Mouse (Mus musculus) hindbrain, embryonic 13.5 days (tissue): ENCODE measurements around the gene Pclaf. TPM values are rescaled to one million over a fixed set of nuclear protein-coding genes. Genes with fewer than 3 reads are reported as not detected.

ENCODE experiments used
- ATAC-seq: fragments of 200-750 bp; cut with Nextera tagmentation; 2 replicates; pipeline ENCODE4 v1.8.0; 2017; ENCODE audit warnings: moderate TSS enrichment; ENCODE audit not compliant: low FRiP score
- H3K27ac ChIP-seq: fragments of 300-500 bp; sonication (generic); 2 replicates; pipeline ENCODE4 v1.5.1; 2015; ENCODE audit warnings: inconsistent platforms, mild to moderate bottlenecking, moderate library complexity
- H3K27me3 ChIP-seq: fragments of 300-500 bp; sonication (generic); 2 replicates; pipeline ENCODE4 v1.6.1; 2015; ENCODE audit warnings: mild to moderate bottlenecking, inconsistent platforms
- H3K36me3 ChIP-seq: fragments of 300-500 bp; sonication (generic); 2 replicates; pipeline ENCODE4 v1.6.1; 2015; ENCODE audit warnings: mild to moderate bottlenecking, inconsistent platforms
- H3K4me1 ChIP-seq: fragments of 300-500 bp; sonication (generic); replicated peaks from 2 replicates; pipeline ENCODE4 v1.6.1; 2015; ENCODE audit warnings: inconsistent platforms
- H3K4me2 ChIP-seq: fragments of 300-500 bp; sonication (generic); 2 replicates; pipeline ENCODE4 v1.6.1; 2015; ENCODE audit warnings: inconsistent platforms, mild to moderate bottlenecking, moderate library complexity
- H3K4me3 ChIP-seq: fragments of 300-500 bp; sonication (generic); 2 replicates; pipeline ENCODE4 v1.5.1; 2015; ENCODE audit warnings: mild to moderate bottlenecking, inconsistent platforms
- H3K9ac ChIP-seq: fragments of 300-500 bp; sonication (generic); 2 replicates; pipeline ENCODE4 v1.6.1; 2015; ENCODE audit warnings: mild to moderate bottlenecking, inconsistent platforms
- H3K9me3 ChIP-seq: fragments of 300-500 bp; sonication (generic); 2 replicates; pipeline ENCODE4 v1.6.1; 2016; ENCODE audit warnings: inconsistent platforms
- WGBS: fragments of 180-500 bp; shearing (Covaris S2); methylation state at CpG from one replicate; pipeline ENCODE4 v1.1.7; 2015; 5-methylcytosine and 5-hydroxymethylcytosine counted together
- polyA plus RNA-seq: library from polyadenylated mRNA; unstranded; fragments of >200 nt; fragmentation: Nextera tagmentation; extraction: Ambion mirVana; gene quantifications from 2 replicates; pipeline ENCODE4 v1.2.1, GENCODE M21; 2015

The Pclaf gene
- polyA plus RNA-seq, result 36.9 and 42.1 TPM in 2 replicates

GRCm38 (mm10) chr9:65890143-65890628 lies at the start of gene Pclaf:
TSS of gene Pclaf (plus strand) at chr9:65890237.
- no peaks in the 10 kb centered on the region for H3K27me3 ChIP-seq
- H3K4me1 ChIP-seq, result peaks cover 17% of the 10 kb centered on the region
- H3K27ac ChIP-seq, result no peak within 1 kb of the TSS
- peak within 1 kb of the TSS; percentile 43 for H3K4me3 ChIP-seq
- peaks cover 4% of the 10 kb centered on the region for H3K36me3 ChIP-seq
- peak within 1 kb of the TSS; percentile 82 for H3K4me2 ChIP-seq
- peak; percentile 89 for ATAC-seq
- no peaks in the 10 kb centered on the region for H3K9me3 ChIP-seq
- H3K9ac ChIP-seq, result peak within 1 kb of the TSS; percentile 65
- under 1% methylated on average over 21 of the region's 21 CpGs for WGBS

GRCm38 (mm10) chr9:65844421-65845165 lies 45.4 kb upstream of the Pclaf start:
- peak overlapping the region; percentile 59 for H3K27ac ChIP-seq
- H3K4me1 ChIP-seq, result peaks cover 26% of the 10 kb centered on the region
- ATAC-seq, result no peak
- H3K9me3 ChIP-seq, result no peaks in the 10 kb centered on the region
- H3K4me3 ChIP-seq, result no peak overlapping the region
- H3K9ac ChIP-seq, result no peak overlapping the region
- 45% methylated on average over 7 of the region's 7 CpGs for WGBS
- no peak overlapping the region for H3K4me2 ChIP-seq
- H3K36me3 ChIP-seq, result peaks cover 3% of the 10 kb centered on the region; the same call in 1 of the 2 replicates
- H3K27me3 ChIP-seq, result no peaks in the 10 kb centered on the region

- Histone ChIP-seq H3K27ac (peak overlapping the region; percentile 18; the same call in 1 of the 2 replicates), H3K9ac (no peak overlapping the region), H3K4me3 (no peak overlapping the region), H3K4me1 (peaks cover 26% of the 10 kb centered on the region), H3K4me2 (no peak overlapping the region), H3K36me3 (peaks cover 9% of the 10 kb centered on the region), H3K9me3 (no peaks in the 10 kb centered on the region), H3K27me3 (no peaks in the 10 kb centered on the region)
- no peak for ATAC-seq
Observed at GRCm38 (mm10) chr9:65848154-65848553, 41.9 kb upstream of the Pclaf start.

- WGBS, result 23% methylated on average over 1 of the region's 1 CpGs
- no peaks in the 10 kb centered on the region for H3K27me3 ChIP-seq
- no peak for ATAC-seq
- H3K27ac ChIP-seq, result no peak overlapping the region
- peaks cover 14% of the 10 kb centered on the region for H3K4me1 ChIP-seq
- no peak overlapping the region for H3K4me2 ChIP-seq
- no peak overlapping the region for H3K9ac ChIP-seq
- H3K36me3 ChIP-seq, result peaks cover 21% of the 10 kb centered on the region
- no peak overlapping the region for H3K4me3 ChIP-seq
- H3K9me3 ChIP-seq, result no peaks in the 10 kb centered on the region
Observed at GRCm38 (mm10) chr9:65850203-65850602, 39.8 kb upstream of the Pclaf start.

GRCm38 (mm10) chr9:65859656-65860055 lies 30.4 kb upstream of the Pclaf start:
- Histone ChIP-seq H3K9me3 (no peaks in the 10 kb centered on the region), H3K27me3 (no peaks in the 10 kb centered on the region), H3K4me2 (no peak overlapping the region), H3K36me3 (peaks cover 54% of the 10 kb centered on the region), H3K4me1 (no peaks in the 10 kb centered on the region), H3K9ac (no peak overlapping the region), H3K4me3 (no peak overlapping the region), H3K27ac (no peak overlapping the region)
- 64% methylated on average over 1 of the region's 1 CpGs for WGBS
- no peak for ATAC-seq

- under 1% methylated on average over 37 of the region's 37 CpGs for WGBS
- ATAC-seq, result peak; percentile 94
- Histone ChIP-seq H3K27ac (peak overlapping the region; percentile 82), H3K27me3 (no peaks in the 10 kb centered on the region), H3K9me3 (no peaks in the 10 kb centered on the region), H3K4me3 (peak overlapping the region; percentile 64), H3K4me2 (peak overlapping the region; percentile 70), H3K4me1 (peaks cover 10% of the 10 kb centered on the region), H3K9ac (peak overlapping the region; percentile 76), H3K36me3 (peaks cover 7% of the 10 kb centered on the region; the same call in 1 of the 2 replicates)
Observed at GRCm38 (mm10) chr9:65884564-65885315, 5.3 kb upstream of the Pclaf start.

GRCm38 (mm10) chr9:65891126-65891525 lies 1.1 kb downstream of the Pclaf start:
- WGBS, result 2% methylated on average over 5 of the region's 5 CpGs

GRCm38 (mm10) chr9:65896977-65897376 lies 6.9 kb downstream of the Pclaf start:
- H3K36me3 ChIP-seq, result peaks cover 4% of the 10 kb centered on the region
- no peak overlapping the region for H3K4me2 ChIP-seq
- H3K9me3 ChIP-seq, result no peaks in the 10 kb centered on the region
- H3K4me1 ChIP-seq, result no peaks in the 10 kb centered on the region
- no peak overlapping the region for H3K27ac ChIP-seq
- no peaks in the 10 kb centered on the region for H3K27me3 ChIP-seq
- H3K9ac ChIP-seq, result no peak overlapping the region
- no peak overlapping the region for H3K4me3 ChIP-seq
- WGBS, result 86% methylated on average over 2 of the region's 2 CpGs
- ATAC-seq, result no peak

More at GRCm38 (mm10) chr9:65891126-65891525, 1.1 kb downstream of the Pclaf start:
- peak overlapping the region; percentile 65; the same call in 1 of the 2 replicates for H3K9ac ChIP-seq
- peaks cover 4% of the 10 kb centered on the region for H3K36me3 ChIP-seq
- peak overlapping the region; percentile 43 for H3K4me3 ChIP-seq
- H3K27me3 ChIP-seq, result no peaks in the 10 kb centered on the region
- H3K4me2 ChIP-seq, result peak overlapping the region; percentile 82
- ATAC-seq, result no peak
- H3K9me3 ChIP-seq, result no peaks in the 10 kb centered on the region
- H3K27ac ChIP-seq, result no peak overlapping the region
- H3K4me1 ChIP-seq, result peaks cover 13% of the 10 kb centered on the region

- no peaks in the 10 kb centered on the region for H3K9me3 ChIP-seq
- H3K4me1 ChIP-seq, result peaks cover 7% of the 10 kb centered on the region
- no peak overlapping the region for H3K4me2 ChIP-seq
- H3K4me3 ChIP-seq, result no peak overlapping the region
- ATAC-seq, result no peak
- WGBS, result 97% methylated on average over 3 of the region's 3 CpGs
- no peak overlapping the region for H3K27ac ChIP-seq
- H3K9ac ChIP-seq, result no peak overlapping the region
- no peaks in the 10 kb centered on the region for H3K27me3 ChIP-seq
- H3K36me3 ChIP-seq, result peaks cover 5% of the 10 kb centered on the region
Observed at GRCm38 (mm10) chr9:65902879-65903278, 12.8 kb downstream of the Pclaf start.

GRCm38 (mm10) chr9:65903419-65903818 lies 13.4 kb downstream of the Pclaf start:
- H3K4me3 ChIP-seq, result no peak overlapping the region

GRCm38 (mm10) chr9:65908394-65909300 lies 18.6 kb downstream of the Pclaf start, which contains the start of the genes Trip4 and Csnk1g1:
TSS of gene Trip4 (minus strand) at chr9:65908794.
TSS of gene Csnk1g1 (plus strand) at chr9:65908924.
- Histone ChIP-seq H3K27ac (peak within 1 kb of the TSS; percentile 90), H3K27me3 (no peaks in the 10 kb centered on the region), H3K9me3 (no peaks in the 10 kb centered on the region), H3K4me2 (peak within 1 kb of the TSS; percentile 77), H3K9ac (peak within 1 kb of the TSS; percentile 83), H3K36me3 (peaks cover 2% of the 10 kb centered on the region; the same call in 1 of the 2 replicates), H3K4me1 (peaks cover 23% of the 10 kb centered on the region), H3K4me3 (peak within 1 kb of the TSS; percentile 80)
- WGBS, result under 1% methylated on average over 30 of the region's 38 CpGs
- ATAC-seq, result peak; percentile 100

More at GRCm38 (mm10) chr9:65903419-65903818, 13.4 kb downstream of the Pclaf start:
- H3K36me3 ChIP-seq, result peaks cover 5% of the 10 kb centered on the region
- no peak overlapping the region for H3K4me2 ChIP-seq
- peaks cover 9% of the 10 kb centered on the region for H3K4me1 ChIP-seq
- H3K9me3 ChIP-seq, result no peaks in the 10 kb centered on the region
- H3K27me3 ChIP-seq, result no peaks in the 10 kb centered on the region
- H3K9ac ChIP-seq, result no peak overlapping the region
- ATAC-seq, result no peak
- no peak overlapping the region for H3K27ac ChIP-seq
